Mouse (Mus musculus) layer of hippocampus, adult 11-12 months (tissue): ENCODE results near the gene Pole4.

Experiments used
- DNase-seq: peaks from one replicate; pipeline ENCODE4 v3.0.0; 2022; ENCODE audit warnings: low spot score

Pole4 gene

GRCm38 (mm10) chr6:82611049-82611448 is 94.1 kb downstream of the Pole4 start:
- no peak for DNase-seq

- DNase-seq = no peak
Observed at GRCm38 (mm10) chr6:82609339-82609926, 95.7 kb downstream of the Pole4 start.

- DNase-seq = no peak
Observed at GRCm38 (mm10) chr6:82608756-82609155, 96.4 kb downstream of the Pole4 start.

- no peak for DNase-seq
Observed at GRCm38 (mm10) chr6:82604791-82605190, 100.4 kb downstream of the Pole4 start.

- peak; percentile 50 for DNase-seq
Observed at GRCm38 (mm10) chr6:82603665-82604064, 101.5 kb downstream of the Pole4 start.

GRCm38 (mm10) chr6:82603228-82603627 is 101.9 kb downstream of the Pole4 start:
- no peak for DNase-seq

GRCm38 (mm10) chr6:82595461-82596090 is 109.6 kb downstream of the Pole4 start:
- DNase-seq = no peak

- DNase-seq = no peak
Observed at GRCm38 (mm10) chr6:82589387-82589786, 115.8 kb downstream of the Pole4 start.

GRCm38 (mm10) chr6:82585396-82585795 is 119.8 kb downstream of the Pole4 start:
- DNase-seq = no peak

- DNase-seq = no peak
Observed at GRCm38 (mm10) chr6:82575445-82575844, 129.7 kb downstream of the Pole4 start.
